Mouse (Mus musculus): ENCODE data around the gene Nrxn2. TPM values are rescaled to one million over a fixed set of nuclear protein-coding genes. Genes with fewer than 3 reads are reported as not detected.

Gene Nrxn2
- polyA plus RNA-seq, 1 experiment from 2014 or later = 41.7 TPM

- 1% methylated on average over 38 of the region's 39 CpGs for WGBS
- H3K27ac ChIP-seq (ENCODE audit: low read depth, low read length) = 0 out of 2 replicates have a peak overlapping the region, but pooled peaks have one; percentile 33
- ATAC-seq (peak; percentile 67), DNase-seq (ENCODE audit: low spot score) (peak; percentile 75)
- peak overlapping the region; percentile 64 for H3K4me3 ChIP-seq (ENCODE audit: low read depth, low read length)
- peak overlapping the region; percentile 99 for H3K4me2 ChIP-seq (ENCODE audit: low read length)
- H3K27me3 ChIP-seq (replicated peaks; ENCODE audit: control insufficient read depth, insufficient read depth, low read length) = peaks cover 17% of the 10 kb centered on the region; the same call in 1 of the 2 replicates
- no peaks in the 10 kb centered on the region for H3K9me3 ChIP-seq (replicated peaks; ENCODE audit: control insufficient read depth, low read length)
- peak overlapping the region; percentile 75 for H3K9ac ChIP-seq (ENCODE audit: low read length)
- H3K4me1 ChIP-seq (ENCODE audit: control insufficient read depth, insufficient read depth, low read length) = peaks cover 17% of the 10 kb centered on the region
- H3K36me3 ChIP-seq (ENCODE audit: control insufficient read depth, insufficient read depth, low read length) = no peaks in the 10 kb centered on the region
Observed at GRCm38 (mm10) chr19:6398447-6399284, 19.9 kb upstream of the Nrxn2 start.

GRCm38 (mm10) chr19:6399285-6400095 lies 19.0 kb upstream of the Nrxn2 start, which contains the start of gene Rasgrp2:
Gene Rasgrp2 (plus strand): TSS chr19:6399340.
- peak; percentile 52 for ATAC-seq
- H3K4me3 ChIP-seq (ENCODE audit: low read depth, low read length) = peak within 1 kb of the TSS; percentile 64
- H3K27me3 ChIP-seq (replicated peaks; ENCODE audit: control insufficient read depth, insufficient read depth, low read length) = peaks cover 17% of the 10 kb centered on the region; the same call in 1 of the 2 replicates
- peak within 1 kb of the TSS; percentile 99 for H3K4me2 ChIP-seq (ENCODE audit: low read length)
- 1% methylated on average over 73 of the region's 87 CpGs for WGBS
- DNase-seq (ENCODE audit: low spot score) = peak; percentile 65
- no peaks in the 10 kb centered on the region for H3K9me3 ChIP-seq (replicated peaks; ENCODE audit: control insufficient read depth, low read length)
- H3K4me1 ChIP-seq (ENCODE audit: control insufficient read depth, insufficient read depth, low read length) = peaks cover 17% of the 10 kb centered on the region
- H3K27ac ChIP-seq (ENCODE audit: low read depth, low read length) = peak within 1 kb of the TSS; percentile 33; the same call in 1 of the 2 replicates
- H3K9ac ChIP-seq (ENCODE audit: low read length) = peak within 1 kb of the TSS; percentile 75
- no peaks in the 10 kb centered on the region for H3K36me3 ChIP-seq (ENCODE audit: control insufficient read depth, insufficient read depth, low read length)

DNA sequence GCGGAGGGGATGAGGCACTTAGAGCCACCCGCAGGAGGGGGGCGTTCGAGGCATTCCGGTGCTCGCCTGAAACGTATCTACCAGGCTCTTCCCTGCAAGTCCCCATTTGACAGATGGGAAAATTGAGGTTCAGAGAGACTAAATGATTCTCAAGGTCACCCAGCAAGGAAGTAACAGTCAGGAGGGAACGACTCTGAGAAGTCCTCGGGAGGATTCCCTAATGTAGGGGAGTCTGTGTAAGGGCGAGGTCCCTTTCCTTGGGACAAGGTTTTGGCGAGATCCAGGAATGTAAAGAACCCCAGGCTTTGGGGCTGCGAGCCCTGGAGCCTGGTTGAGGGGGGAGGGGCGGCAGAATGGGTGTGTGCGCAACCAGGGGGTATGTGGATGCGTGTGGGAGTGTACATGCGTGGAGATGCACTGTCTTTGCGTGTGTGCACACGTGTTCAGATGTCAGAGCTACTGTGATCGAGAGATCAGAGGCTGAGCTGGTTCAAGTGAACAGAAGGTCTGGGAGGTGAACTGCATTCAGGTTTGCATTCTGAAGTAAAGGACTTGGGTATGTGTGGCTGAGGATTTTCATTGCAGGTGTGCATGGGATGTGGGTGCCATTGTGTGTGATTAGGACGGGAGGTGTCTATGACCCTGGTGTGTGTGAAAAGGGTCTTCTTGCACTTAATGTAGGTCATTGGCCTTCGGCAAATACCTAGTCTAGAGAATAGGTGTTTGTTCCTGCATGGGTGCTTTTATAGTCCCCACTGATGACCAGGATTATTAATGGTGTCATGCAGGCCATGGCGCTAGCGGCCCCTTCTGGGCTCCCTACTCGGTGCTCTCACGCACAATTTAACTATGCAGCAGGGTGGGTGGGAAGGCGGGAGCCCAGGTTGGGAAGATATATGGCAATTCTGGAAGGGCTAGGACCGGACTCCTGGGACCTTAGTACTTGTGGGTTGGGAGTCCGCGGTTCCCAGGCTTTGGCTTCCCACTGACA lies 18.1 kb upstream of the Nrxn2 start:
- no peak for ATAC-seq
- H3K9ac ChIP-seq (ENCODE audit: low read length) = peak overlapping the region; percentile 75
- no peaks in the 10 kb centered on the region for H3K36me3 ChIP-seq (ENCODE audit: control insufficient read depth, insufficient read depth, low read length)
- WGBS = 3% methylated on average over 29 of the region's 29 CpGs
- peak overlapping the region; percentile 99 for H3K4me2 ChIP-seq (ENCODE audit: low read length)
- DNase-seq (ENCODE audit: low spot score) = no peak
- H3K9me3 ChIP-seq (replicated peaks; ENCODE audit: control insufficient read depth, low read length) = no peaks in the 10 kb centered on the region
- H3K4me1 ChIP-seq (ENCODE audit: control insufficient read depth, insufficient read depth, low read length) = peaks cover 17% of the 10 kb centered on the region
- peak overlapping the region; percentile 21; the same call in 1 of the 2 replicates for H3K27ac ChIP-seq (ENCODE audit: low read depth, low read length)
- H3K4me3 ChIP-seq (ENCODE audit: low read depth, low read length) = peak overlapping the region; percentile 64
- peaks cover 17% of the 10 kb centered on the region; the same call in 1 of the 2 replicates for H3K27me3 ChIP-seq (replicated peaks; ENCODE audit: control insufficient read depth, insufficient read depth, low read length)

GRCm38 (mm10) chr19:6401131-6401815 lies 17.3 kb upstream of the Nrxn2 start:
- Histone ChIP-seq H3K27ac (ENCODE audit: low read depth, low read length) (no peak overlapping the region), H3K9me3 (replicated peaks; ENCODE audit: control insufficient read depth, low read length) (no peaks in the 10 kb centered on the region), H3K27me3 (replicated peaks; ENCODE audit: control insufficient read depth, insufficient read depth, low read length) (peaks cover 17% of the 10 kb centered on the region; the same call in 1 of the 2 replicates), H3K4me2 (ENCODE audit: low read length) (peak overlapping the region; percentile 52), H3K4me1 (ENCODE audit: control insufficient read depth, insufficient read depth, low read length) (peaks cover 17% of the 10 kb centered on the region), H3K4me3 (ENCODE audit: low read depth, low read length) (peak overlapping the region; percentile 14; the same call in 1 of the 2 replicates), H3K36me3 (ENCODE audit: control insufficient read depth, insufficient read depth, low read length) (no peaks in the 10 kb centered on the region), H3K9ac (ENCODE audit: low read length) (peak overlapping the region; percentile 13)
- 0% methylated on average over 32 of the region's 32 CpGs for WGBS
- ATAC-seq (peak; percentile 13; the same call in 1 of the 2 replicates), DNase-seq (ENCODE audit: low spot score) (peak; percentile 59)

- Histone ChIP-seq H3K9ac (ENCODE audit: low read length) (no peak overlapping the region), H3K27me3 (replicated peaks; ENCODE audit: control insufficient read depth, insufficient read depth, low read length) (peaks cover 17% of the 10 kb centered on the region; the same call in 1 of the 2 replicates), H3K36me3 (ENCODE audit: control insufficient read depth, insufficient read depth, low read length) (no peaks in the 10 kb centered on the region), H3K4me2 (ENCODE audit: low read length) (peak overlapping the region; percentile 52), H3K9me3 (replicated peaks; ENCODE audit: control insufficient read depth, low read length) (no peaks in the 10 kb centered on the region), H3K4me3 (ENCODE audit: low read depth, low read length) (peak overlapping the region; percentile 14; the same call in 1 of the 2 replicates), H3K4me1 (ENCODE audit: control insufficient read depth, insufficient read depth, low read length) (peaks cover 17% of the 10 kb centered on the region), H3K27ac (ENCODE audit: low read depth, low read length) (no peak overlapping the region)
- DNase-seq (ENCODE audit: low spot score) (no peak), ATAC-seq (no peak)
- WGBS = 14% methylated on average over 9 of the region's 9 CpGs
Observed at GRCm38 (mm10) chr19:6401951-6402350, 16.6 kb upstream of the Nrxn2 start.

DNA sequence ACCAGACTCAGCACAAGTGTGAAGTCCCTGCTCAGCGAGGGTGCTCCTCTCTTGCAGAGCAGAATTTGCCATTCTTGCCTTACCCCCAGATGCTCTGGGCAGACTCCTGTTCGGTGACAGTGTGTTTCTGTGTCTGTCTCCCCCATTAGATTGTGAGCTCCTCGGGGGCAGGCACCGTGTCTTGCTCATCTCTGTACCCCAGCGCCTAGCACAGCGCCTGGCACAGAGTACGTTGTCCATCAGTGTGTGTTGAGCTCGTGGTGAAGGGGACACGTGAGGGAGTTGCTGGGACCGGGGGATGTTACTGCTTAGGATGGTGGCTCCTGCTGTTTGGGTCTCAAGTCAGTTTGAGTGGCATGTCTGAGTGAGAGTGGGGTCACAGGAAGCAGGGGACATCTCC lies 14.7 kb upstream of the Nrxn2 start:
- H3K27me3 ChIP-seq (replicated peaks; ENCODE audit: control insufficient read depth, insufficient read depth, low read length) = peaks cover 17% of the 10 kb centered on the region; the same call in 1 of the 2 replicates
- H3K27ac ChIP-seq (ENCODE audit: low read depth, low read length) = no peak overlapping the region
- no peak overlapping the region for H3K4me2 ChIP-seq (ENCODE audit: low read length)
- H3K9ac ChIP-seq (ENCODE audit: low read length) = no peak overlapping the region
- H3K36me3 ChIP-seq (ENCODE audit: control insufficient read depth, insufficient read depth, low read length) = no peaks in the 10 kb centered on the region
- ATAC-seq = no peak
- H3K9me3 ChIP-seq (replicated peaks; ENCODE audit: control insufficient read depth, low read length) = no peaks in the 10 kb centered on the region
- no peak overlapping the region for H3K4me3 ChIP-seq (ENCODE audit: low read depth, low read length)
- DNase-seq (ENCODE audit: low spot score) = no peak
- 84% methylated on average over 10 of the region's 10 CpGs for WGBS
- H3K4me1 ChIP-seq (ENCODE audit: control insufficient read depth, insufficient read depth, low read length) = peaks cover 11% of the 10 kb centered on the region

- Histone ChIP-seq H3K27ac (ENCODE audit: low read depth, low read length) (no peak overlapping the region), H3K4me2 (ENCODE audit: low read length) (no peak overlapping the region), H3K4me1 (ENCODE audit: control insufficient read depth, insufficient read depth, low read length) (peaks cover 6% of the 10 kb centered on the region), H3K36me3 (ENCODE audit: control insufficient read depth, insufficient read depth, low read length) (no peaks in the 10 kb centered on the region), H3K27me3 (replicated peaks; ENCODE audit: control insufficient read depth, insufficient read depth, low read length) (peaks cover 14% of the 10 kb centered on the region; the same call in 1 of the 2 replicates), H3K9me3 (replicated peaks; ENCODE audit: control insufficient read depth, low read length) (no peaks in the 10 kb centered on the region), H3K4me3 (ENCODE audit: low read depth, low read length) (no peak overlapping the region), H3K9ac (ENCODE audit: low read length) (no peak overlapping the region)
- no peak for ATAC-seq
- DNase-seq (ENCODE audit: low spot score) = no peak
- WGBS = 70% methylated on average over 10 of the region's 10 CpGs
Observed at GRCm38 (mm10) chr19:6405433-6405832, 13.1 kb upstream of the Nrxn2 start.

Measured in forebrain, embryonic 14.5 days (tissue).